Mouse (Mus musculus) layer of hippocampus, adult 8-10 months (tissue): ENCODE measurements around the gene Slc6a13. TPM values are rescaled to one million over a fixed set of nuclear protein-coding genes. Genes with fewer than 3 reads are reported as not detected.

Source experiments
- DNase-seq, 2 experiments: peaks; one replicate each; pipeline ENCODE4 v3.0.0; 2022; ENCODE audit warnings: low spot score in 2 of 2
- microRNA-seq, 2 experiments: library from miRNA; unstranded; fragments of <30 nt; microRNA quantifications; one replicate each; pipeline ENCODE4 v1.2.0; 2022
- total RNA-seq, 4 experiments: library from RNA; stranded (reverse); gene quantifications; 2 replicates each; pipeline ENCODE4 v1.2.4; 2022

Gene Slc6a13
- total RNA-seq, 4 experiments from 2014 or later = 10.7 to 18.0 (median 14.9) TPM

- DNase-seq = no peak
Measured at GRCm38 (mm10) chr6:121376159-121376558, 76.1 kb downstream of the Slc6a13 start.

GRCm38 (mm10) chr6:121378256-121378655 lies 78.2 kb downstream of the Slc6a13 start:
- no peak for DNase-seq

GRCm38 (mm10) chr6:121380576-121380975 lies 80.5 kb downstream of the Slc6a13 start:
- DNase-seq = no peak

GRCm38 (mm10) chr6:121382071-121382470 lies 82.0 kb downstream of the Slc6a13 start:
- no peak for DNase-seq

GRCm38 (mm10) chr6:121385397-121385796 lies 85.4 kb downstream of the Slc6a13 start:
- no peak for DNase-seq

Small RNA genes within 50 kb of the gene (microRNA-seq; reads per million reads assigned to microRNA genes)
- 0 reads per million in 2 experiments for gene Gm24855

Other genes with a start within 250 kb of the Slc6a13 start
- 100 to 1,000 TPM in 1 of 4 experiments, 10 to 100 TPM in 3; 78.3 to 102 (median 90.8) TPM for gene Mical3, start 169.2 kb upstream of the Slc6a13 start, total RNA-seq
- gene Pex26, start 116.6 kb upstream of the Slc6a13 start, total RNA-seq = 10 to 100 TPM; 12.1 to 14.2 (median 13.1) TPM
- gene Tuba8, start 89.5 kb upstream of the Slc6a13 start, total RNA-seq = 1 to 10 TPM; 6.5 to 7.9 (median 7.0) TPM
- gene Usp18, start 54.3 kb upstream of the Slc6a13 start, total RNA-seq = 1 to 10 TPM in 2 of 4 experiments, under 1 TPM in 1, not detected in 1; 0.50 to 3.1 (median 2.8) TPM
- gene Slc6a12, start 42.8 kb downstream of the Slc6a13 start, total RNA-seq = 1 to 10 TPM; 1.5 to 4.5 (median 2.6) TPM
- gene Iqsec3, start 173.5 kb downstream of the Slc6a13 start, total RNA-seq = 100 to 1,000 TPM; 129 to 156 (median 139) TPM